Mouse (Mus musculus) heart, embryonic 13.5 days (tissue): Measurements from ENCODE around the gene Atp5mpl. TPM values are rescaled to one million over a fixed set of nuclear protein-coding genes. Genes with fewer than 3 reads are reported as not detected.
A peak's percentile ranks its signal among the peaks of the same experiment; 100 is the strongest.

Experiments used
- ATAC-seq: fragments of 200-750 bp; cut with Nextera tagmentation; 2 replicates; pipeline ENCODE4 v1.8.0; 2017; ENCODE audit warnings: moderate TSS enrichment; ENCODE audit not compliant: insufficient number of reproducible peaks, low FRiP score, low TSS enrichment; ENCODE audit errors: extremely low read depth
- H3K27ac ChIP-seq: fragments of 300-500 bp; sonication (generic); replicated peaks from 2 replicates; pipeline ENCODE4 v1.5.1; 2015; ENCODE audit warnings: moderate library complexity, mild to moderate bottlenecking, inconsistent platforms
- H3K27me3 ChIP-seq: fragments of 300-500 bp; sonication (generic); replicated peaks from 2 replicates; pipeline ENCODE4 v1.6.1; 2015; ENCODE audit warnings: mild to moderate bottlenecking, inconsistent platforms
- H3K36me3 ChIP-seq: fragments of 300-500 bp; sonication (generic); 2 replicates; pipeline ENCODE4 v1.6.1; 2015; ENCODE audit warnings: mild to moderate bottlenecking, inconsistent platforms
- H3K4me1 ChIP-seq: fragments of 300-500 bp; sonication (generic); 2 replicates; pipeline ENCODE4 v1.6.1; 2015; ENCODE audit warnings: inconsistent platforms
- H3K4me2 ChIP-seq: fragments of 300-500 bp; sonication (generic); 2 replicates; pipeline ENCODE4 v1.6.1; 2015; ENCODE audit warnings: inconsistent platforms, mild to moderate bottlenecking, moderate library complexity
- H3K4me3 ChIP-seq: fragments of 300-500 bp; sonication (generic); 2 replicates; pipeline ENCODE4 v1.5.1; 2015; ENCODE audit warnings: moderate library complexity, mild to moderate bottlenecking, inconsistent platforms
- H3K9ac ChIP-seq: fragments of 300-500 bp; sonication (generic); 2 replicates; pipeline ENCODE4 v1.6.1; 2015; ENCODE audit warnings: inconsistent platforms, mild to moderate bottlenecking, moderate library complexity
- H3K9me3 ChIP-seq: fragments of 300-500 bp; sonication (generic); 2 replicates; pipeline ENCODE4 v1.6.1; 2016; ENCODE audit warnings: inconsistent platforms
- WGBS: fragments of 180-500 bp; shearing (Covaris S2); methylation state at CpG from one replicate; pipeline ENCODE4 v1.1.7; 2015; ENCODE audit warnings: mixed read lengths; 5-methylcytosine and 5-hydroxymethylcytosine counted together
- polyA plus RNA-seq: library from polyadenylated mRNA; unstranded; fragments of >200 nt; fragmentation: Nextera tagmentation; extraction: Ambion mirVana; gene quantifications from 2 replicates; pipeline ENCODE4 v1.2.1, GENCODE M21; 2015

The Atp5mpl gene
- polyA plus RNA-seq, 1 experiment from 2014 or later: 1,511 TPM

DNA sequence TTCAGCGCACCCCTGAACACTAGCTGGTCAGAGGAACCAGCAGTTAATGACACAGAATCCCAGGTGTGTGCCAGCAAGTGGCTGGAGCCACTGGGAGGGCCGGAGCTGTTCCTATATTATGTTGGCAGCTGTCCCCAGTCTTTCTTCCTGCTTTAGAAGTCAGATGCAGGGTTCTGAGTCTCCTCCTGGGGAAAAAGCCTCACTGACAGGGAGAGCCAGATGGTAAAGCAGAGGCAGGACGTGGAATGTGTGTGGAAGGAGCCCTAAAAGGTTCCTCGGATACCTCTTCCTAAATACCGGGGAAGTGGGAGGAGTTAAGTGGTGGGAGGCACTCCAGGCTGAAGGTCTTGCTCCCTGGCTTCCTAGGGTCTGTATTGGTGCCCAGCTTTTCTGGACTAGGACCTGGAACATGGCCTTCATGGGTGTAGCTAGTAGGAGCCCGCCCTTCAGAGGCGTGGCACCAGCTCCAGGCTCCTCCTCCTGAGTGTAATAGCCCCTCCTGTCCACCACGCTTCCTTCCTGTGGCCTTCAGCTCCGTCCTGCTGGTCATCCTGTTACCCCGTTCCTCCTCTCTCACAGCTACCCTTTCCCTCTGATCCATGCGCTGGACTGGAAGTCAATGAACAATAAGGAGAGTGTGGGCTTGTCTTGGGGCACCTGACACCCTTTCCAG lies 33.6 kb downstream of the Atp5mpl start:
- H3K4me1 ChIP-seq: peaks cover 50% of the 10 kb centered on the region
- ATAC-seq: 0 out of 2 replicates have a peak, but pooled peaks have one; percentile 39

DNA sequence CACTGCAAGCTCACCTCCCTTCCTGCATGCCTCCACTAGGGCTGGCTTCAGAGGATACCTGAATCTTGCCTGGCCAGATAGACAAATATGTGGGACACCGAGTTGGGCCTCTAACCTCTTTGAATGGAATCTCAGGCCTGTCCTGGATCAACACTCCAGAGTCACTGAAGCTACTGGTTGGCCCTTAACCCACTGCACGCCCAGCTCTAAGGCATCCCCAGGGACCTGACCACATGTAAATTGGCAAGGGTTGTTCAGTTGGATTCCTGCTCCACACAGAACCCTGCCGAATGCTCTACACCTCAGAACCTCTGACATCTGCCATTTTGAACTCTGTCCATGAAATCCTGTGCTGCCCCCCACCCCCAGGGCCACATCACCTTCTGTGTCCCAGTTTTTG lies 34.3 kb downstream of the Atp5mpl start:
- Histone ChIP-seq H3K36me3 (no peaks in the 10 kb centered on the region), H3K4me2 (no peak overlapping the region), H3K9me3 (no peaks in the 10 kb centered on the region), H3K9ac (no peak overlapping the region), H3K27ac (peak overlapping the region; percentile 43), H3K4me1 (peaks cover 50% of the 10 kb centered on the region), H3K4me3 (no peak overlapping the region), H3K27me3 (no peaks in the 10 kb centered on the region)
- ATAC-seq: no peak
- 54% methylated on average over 3 of the region's 3 CpGs for WGBS

More for the DNA sequence above, 33.6 kb downstream of the Atp5mpl start:
- H3K36me3 ChIP-seq: no peaks in the 10 kb centered on the region
- peak overlapping the region; percentile 43 for H3K27ac ChIP-seq
- H3K9me3 ChIP-seq: no peaks in the 10 kb centered on the region
- H3K4me3 ChIP-seq: no peak overlapping the region
- H3K4me2 ChIP-seq: no peak overlapping the region
- no peaks in the 10 kb centered on the region for H3K27me3 ChIP-seq
- 53% methylated on average over 11 of the region's 11 CpGs for WGBS
- H3K9ac ChIP-seq: peak overlapping the region; percentile 16; the same call in 1 of the 2 replicates

DNA sequence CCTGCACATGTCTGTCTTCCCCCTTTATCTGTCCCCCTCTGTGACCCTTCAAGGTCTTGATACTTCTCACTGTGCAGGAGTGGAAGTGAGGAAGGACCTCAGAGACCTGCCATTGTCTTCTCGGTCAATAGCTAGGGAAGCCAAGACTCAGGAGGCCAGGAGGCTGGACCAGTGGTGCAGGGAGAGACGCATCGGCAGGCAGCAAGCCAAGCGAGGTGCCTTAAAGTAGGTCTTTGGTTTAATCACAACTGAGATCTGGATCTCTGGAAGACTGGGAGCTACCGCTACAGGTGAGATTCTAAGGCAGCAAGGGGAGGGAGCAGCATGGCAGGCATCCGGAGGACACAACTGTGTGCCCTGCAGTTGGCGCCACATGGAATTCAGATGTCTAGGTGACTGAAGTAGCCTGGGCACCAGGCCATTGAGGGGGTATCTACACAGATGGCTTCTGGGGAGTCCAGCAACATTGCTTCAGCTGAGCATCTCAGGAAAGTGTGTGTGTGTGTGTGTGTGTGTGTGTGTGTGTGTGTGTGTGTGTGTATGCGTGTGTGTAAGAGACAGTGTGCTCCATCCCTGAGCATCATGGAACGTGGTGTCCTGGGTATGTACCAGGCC lies 35.3 kb downstream of the Atp5mpl start:
- Histone ChIP-seq H3K9me3 (no peaks in the 10 kb centered on the region), H3K36me3 (no peaks in the 10 kb centered on the region), H3K4me3 (no peak overlapping the region), H3K27ac (no peak overlapping the region), H3K9ac (no peak overlapping the region), H3K27me3 (no peaks in the 10 kb centered on the region), H3K4me2 (no peak overlapping the region), H3K4me1 (peaks cover 49% of the 10 kb centered on the region)
- ATAC-seq: no peak
- 83% methylated on average over 8 of the region's 9 CpGs for WGBS

DNA sequence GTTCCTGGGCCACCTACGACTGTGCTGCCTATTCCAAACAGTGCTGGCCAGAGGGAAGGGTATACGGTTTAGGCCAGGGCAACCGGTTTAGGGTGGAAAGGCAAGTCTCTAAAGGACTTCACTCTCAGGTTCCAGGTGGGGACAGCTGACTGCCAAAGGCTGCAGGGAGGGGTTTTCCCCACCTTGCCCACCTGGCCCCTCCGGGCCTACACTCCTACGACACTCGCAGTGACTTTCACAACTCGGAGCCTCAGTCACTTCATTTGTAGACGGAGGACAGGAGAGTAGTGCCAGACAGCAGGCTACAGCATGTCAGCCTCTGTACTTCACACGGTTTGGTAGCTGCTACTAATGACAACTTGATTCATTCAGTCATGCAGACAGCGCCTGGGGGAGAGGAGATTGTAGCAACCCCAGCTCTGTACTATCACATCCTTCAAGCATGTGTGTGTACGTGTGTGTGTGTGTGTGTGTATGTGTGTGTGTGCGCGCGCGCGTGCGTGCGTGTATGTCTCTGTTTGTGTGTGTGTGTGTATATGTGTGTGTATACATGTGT lies 38.3 kb downstream of the Atp5mpl start:
- WGBS: 73% methylated on average over 18 of the region's 18 CpGs
- Histone ChIP-seq H3K4me1 (peaks cover 38% of the 10 kb centered on the region), H3K27ac (no peak overlapping the region), H3K27me3 (no peaks in the 10 kb centered on the region), H3K9me3 (no peaks in the 10 kb centered on the region), H3K9ac (no peak overlapping the region), H3K36me3 (no peaks in the 10 kb centered on the region), H3K4me2 (no peak overlapping the region), H3K4me3 (no peak overlapping the region)
- no peak for ATAC-seq

DNA sequence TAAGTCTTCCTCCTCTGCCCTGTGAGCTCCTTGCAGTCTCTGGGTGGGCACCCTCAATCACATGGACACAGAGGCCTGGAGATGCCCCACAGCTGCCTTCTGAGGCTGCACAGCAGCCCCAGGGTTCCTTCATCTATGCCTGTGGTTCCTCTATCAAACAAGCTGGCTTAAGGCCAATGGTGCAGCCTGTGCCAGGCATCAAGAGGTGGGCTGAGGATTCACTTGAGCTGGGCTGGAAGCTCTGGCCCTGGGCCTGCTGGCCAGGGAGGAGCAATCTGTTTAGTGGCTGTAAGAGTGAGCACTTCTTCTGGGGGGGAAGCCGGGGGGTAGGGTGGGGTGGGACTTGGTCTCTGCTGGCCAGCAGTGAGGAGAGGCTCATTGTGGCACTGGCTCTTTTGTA lies 39.4 kb downstream of the Atp5mpl start:
- no peaks in the 10 kb centered on the region for H3K27me3 ChIP-seq
- H3K4me2 ChIP-seq: no peak overlapping the region
- peak overlapping the region; percentile 1; the same call in 1 of the 2 replicates for H3K27ac ChIP-seq
- H3K4me3 ChIP-seq: no peak overlapping the region
- peaks cover 26% of the 10 kb centered on the region for H3K4me1 ChIP-seq
- H3K36me3 ChIP-seq: no peaks in the 10 kb centered on the region
- H3K9me3 ChIP-seq: no peaks in the 10 kb centered on the region
- WGBS: 56% methylated on average over 1 of the region's 1 CpGs
- H3K9ac ChIP-seq: 0 out of 2 replicates have a peak overlapping the region, but pooled peaks have one; percentile 0
- no peak for ATAC-seq

DNA sequence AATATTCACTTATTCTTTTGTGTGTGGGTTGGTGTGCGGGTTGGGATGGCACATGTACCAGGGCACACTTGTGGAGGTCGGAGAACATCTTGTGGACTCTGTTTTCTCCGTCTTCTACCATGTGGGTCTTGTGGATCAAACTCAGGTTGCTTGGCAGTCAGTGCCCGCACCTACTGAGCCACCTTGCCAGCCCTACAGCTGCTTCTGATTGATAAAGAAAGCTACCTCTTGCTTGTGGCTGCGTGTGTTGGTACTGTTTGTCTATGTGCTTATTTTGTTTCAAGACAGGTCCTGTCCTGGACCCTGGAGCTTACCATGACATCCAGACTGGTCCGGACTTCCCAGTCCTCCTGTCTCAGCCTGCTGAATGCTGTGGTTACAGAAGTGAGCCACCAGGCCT lies 43.7 kb downstream of the Atp5mpl start:
- no peak overlapping the region for H3K4me2 ChIP-seq
- H3K4me3 ChIP-seq: no peak overlapping the region
- H3K27me3 ChIP-seq: 0 out of 2 replicates have a peak, but pooled peaks cover 4% of the 10 kb centered on the region
- H3K27ac ChIP-seq: no peak overlapping the region
- H3K4me1 ChIP-seq: peaks cover 33% of the 10 kb centered on the region
- H3K9me3 ChIP-seq: no peaks in the 10 kb centered on the region
- H3K9ac ChIP-seq: no peak overlapping the region
- no peak for ATAC-seq
- WGBS: 79% methylated on average over 6 of the region's 6 CpGs
- H3K36me3 ChIP-seq: no peaks in the 10 kb centered on the region

DNA sequence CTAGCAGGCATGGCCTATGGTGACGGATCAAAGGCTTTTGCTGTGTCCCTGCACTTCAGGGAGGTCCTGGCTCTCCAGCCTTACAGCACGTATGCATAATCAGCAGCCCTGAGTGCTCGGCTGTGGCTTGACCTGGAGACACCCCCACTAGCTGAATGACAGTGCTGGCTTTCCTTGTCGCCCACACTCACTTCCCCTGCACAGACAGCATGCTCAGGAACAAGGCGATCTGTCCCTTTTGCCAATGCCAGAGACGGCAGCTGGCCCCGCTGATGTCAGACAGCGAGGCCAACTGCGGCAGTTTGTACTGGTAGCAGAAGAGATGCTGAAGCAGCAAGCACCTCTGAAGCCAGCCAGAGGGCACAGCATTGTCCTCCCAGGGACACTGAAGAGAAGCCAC lies 46.7 kb downstream of the Atp5mpl start:
- H3K4me1 ChIP-seq: peaks cover 33% of the 10 kb centered on the region
- H3K36me3 ChIP-seq: no peaks in the 10 kb centered on the region
- ATAC-seq: no peak
- H3K27me3 ChIP-seq: 0 out of 2 replicates have a peak, but pooled peaks cover 8% of the 10 kb centered on the region
- H3K9ac ChIP-seq: peak overlapping the region; percentile 40
- H3K27ac ChIP-seq: peak overlapping the region; percentile 46; the same call in 1 of the 2 replicates
- no peak overlapping the region for H3K4me3 ChIP-seq
- 18% methylated on average over 9 of the region's 9 CpGs for WGBS
- H3K9me3 ChIP-seq: no peaks in the 10 kb centered on the region
- H3K4me2 ChIP-seq: peak overlapping the region; percentile 28; the same call in 1 of the 2 replicates

DNA sequence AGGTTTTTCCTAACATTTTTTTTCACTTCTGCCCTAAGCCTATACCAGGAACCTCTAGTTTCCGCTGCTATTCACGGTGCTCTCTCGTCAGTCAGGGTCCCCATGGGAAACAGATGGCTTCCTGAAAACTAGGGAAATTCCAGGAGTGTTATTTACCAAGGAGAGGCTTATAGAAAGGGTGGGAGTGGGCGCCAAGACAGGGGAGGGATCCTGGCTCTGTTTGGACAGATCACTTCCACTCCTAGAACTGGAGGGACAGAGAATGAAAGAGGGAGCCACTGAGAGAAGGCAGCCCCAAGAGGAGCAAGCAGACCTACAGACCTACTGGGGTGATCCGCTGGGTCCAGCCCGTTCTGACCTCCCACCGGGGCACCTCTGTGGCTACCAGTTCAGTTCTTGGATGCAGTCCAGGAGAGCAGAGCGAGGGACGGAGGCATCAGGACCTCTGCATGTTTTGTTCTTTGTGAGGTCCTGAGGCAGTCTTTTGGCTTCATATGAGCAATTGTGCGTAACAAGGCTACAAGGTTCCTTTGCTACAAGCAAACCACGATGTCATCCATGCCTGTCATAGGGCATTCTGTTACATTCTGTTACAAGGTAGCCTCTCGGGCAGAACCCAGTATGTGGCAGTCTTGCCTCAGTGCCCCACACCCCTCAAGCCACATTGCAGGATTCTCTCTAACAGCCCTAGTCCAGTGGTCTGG lies 50.1 kb downstream of the Atp5mpl start:
- H3K4me1 ChIP-seq: peaks cover 39% of the 10 kb centered on the region
- 0 out of 2 replicates have a peak, but pooled peaks cover 8% of the 10 kb centered on the region for H3K27me3 ChIP-seq
- no peaks in the 10 kb centered on the region for H3K9me3 ChIP-seq
- no peaks in the 10 kb centered on the region for H3K36me3 ChIP-seq
- H3K4me3 ChIP-seq: no peak overlapping the region
- H3K4me2 ChIP-seq: peak overlapping the region; percentile 18
- ATAC-seq: no peak
- H3K9ac ChIP-seq: peak overlapping the region; percentile 61
- peak overlapping the region; percentile 77 for H3K27ac ChIP-seq
- WGBS: 52% methylated on average over 12 of the region's 12 CpGs

DNA sequence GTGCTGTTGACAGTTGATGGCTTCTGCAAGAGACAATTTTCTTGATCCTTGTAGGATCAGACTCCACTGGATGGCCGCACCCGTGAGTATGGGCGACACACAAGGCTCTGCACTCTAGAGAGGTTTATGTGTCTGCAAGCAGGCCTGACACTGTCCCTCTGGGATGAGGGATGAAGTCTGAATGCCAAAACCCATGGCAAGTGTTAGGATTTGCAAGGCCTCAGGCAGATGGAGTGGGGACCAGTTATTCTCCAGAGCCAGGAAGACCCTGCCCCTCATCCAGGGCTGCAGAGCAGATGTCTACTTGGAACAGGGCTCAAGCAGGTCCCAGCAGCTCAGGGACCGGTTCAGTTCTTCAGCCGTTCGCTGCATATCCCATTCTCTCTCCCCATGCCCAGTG lies 51.0 kb downstream of the Atp5mpl start:
- Histone ChIP-seq H3K36me3 (no peaks in the 10 kb centered on the region), H3K27ac (peak overlapping the region; percentile 28; the same call in 1 of the 2 replicates), H3K4me2 (no peak overlapping the region), H3K27me3 (0 out of 2 replicates have a peak, but pooled peaks cover 8% of the 10 kb centered on the region), H3K9me3 (no peaks in the 10 kb centered on the region), H3K4me1 (peaks cover 39% of the 10 kb centered on the region), H3K9ac (peak overlapping the region; percentile 2; the same call in 1 of the 2 replicates), H3K4me3 (no peak overlapping the region)
- ATAC-seq: no peak
- 83% methylated on average over 6 of the region's 6 CpGs for WGBS

DNA sequence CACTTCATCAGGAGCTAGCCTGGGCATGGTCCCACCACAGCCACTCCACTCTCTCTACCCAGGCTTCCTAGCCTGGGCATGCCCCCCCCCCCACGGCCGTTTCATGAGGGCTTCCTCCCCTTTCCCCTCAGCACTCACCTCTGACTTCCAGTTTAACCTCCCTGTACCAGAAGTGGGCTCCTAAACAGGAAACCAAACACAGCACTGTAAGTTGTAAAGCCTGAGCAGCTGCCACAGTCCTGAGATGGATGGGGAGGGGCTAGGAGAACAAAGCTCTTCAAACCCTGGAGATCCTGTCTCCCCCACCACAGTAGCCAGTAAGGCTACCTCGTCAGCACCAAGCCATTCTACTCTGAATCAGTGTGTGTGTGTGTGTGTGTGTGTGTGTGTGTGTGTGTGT lies 52.7 kb downstream of the Atp5mpl start:
- Histone ChIP-seq H3K4me3 (no peak overlapping the region), H3K27ac (peak overlapping the region; percentile 40), H3K9me3 (no peaks in the 10 kb centered on the region), H3K9ac (no peak overlapping the region), H3K27me3 (peaks cover 14% of the 10 kb centered on the region), H3K4me2 (no peak overlapping the region), H3K4me1 (peaks cover 22% of the 10 kb centered on the region), H3K36me3 (no peaks in the 10 kb centered on the region)
- 51% methylated on average over 3 of the region's 3 CpGs for WGBS
- ATAC-seq: no peak

DNA sequence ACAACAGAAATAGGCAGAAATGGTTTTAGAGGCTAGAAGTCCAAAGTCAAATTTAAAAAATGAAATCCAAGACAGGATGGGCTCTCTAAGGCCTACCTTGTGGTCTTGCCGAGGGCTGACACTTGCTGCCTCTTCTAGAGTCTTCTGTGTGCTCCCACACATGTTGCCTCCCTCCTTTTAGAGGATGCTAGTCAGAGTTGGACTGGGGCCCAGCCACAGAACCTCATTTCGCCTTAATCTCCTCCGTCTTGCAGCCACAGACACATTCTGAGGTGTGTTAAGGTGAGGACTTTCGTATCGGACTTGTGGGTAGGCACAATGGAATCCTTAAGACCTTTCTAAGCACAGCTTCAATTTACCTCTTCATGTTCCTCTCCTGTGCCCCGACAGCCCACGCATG lies 54.0 kb downstream of the Atp5mpl start:
- no peak overlapping the region for H3K27ac ChIP-seq
- no peak for ATAC-seq
- H3K9ac ChIP-seq: no peak overlapping the region
- H3K27me3 ChIP-seq: peaks cover 17% of the 10 kb centered on the region
- H3K4me2 ChIP-seq: no peak overlapping the region
- H3K4me3 ChIP-seq: no peak overlapping the region
- no peaks in the 10 kb centered on the region for H3K36me3 ChIP-seq
- no peaks in the 10 kb centered on the region for H3K9me3 ChIP-seq
- H3K4me1 ChIP-seq: peaks cover 26% of the 10 kb centered on the region
- 80% methylated on average over 7 of the region's 7 CpGs for WGBS
